Mouse (Mus musculus) mouse trophoblast stem cell (cell line): Measurements from ENCODE around the gene Cox8c.

Experiments used
- in situ Hi-C, 2 experiments: fragments of 300-500 bp; cut with MseI, MboI; formaldehyde crosslinking; loops; 2 replicates in 1 of 2; 3 replicates in 1 of 2; pipeline ENCODE4 v1.15.1; 2025

The Cox8c gene

GRCm38 (mm10) chr12:102899091-102899490 is at the start of gene Cox8c:
Gene Cox8c, plus strand, starts transcription at chr12:102899316.
- in situ Hi-C loops, result no loop called here

GRCm38 (mm10) chr12:102860806-102861205 is 38.3 kb upstream of the Cox8c start:
- in situ Hi-C loops, result no loop called here

DNA sequence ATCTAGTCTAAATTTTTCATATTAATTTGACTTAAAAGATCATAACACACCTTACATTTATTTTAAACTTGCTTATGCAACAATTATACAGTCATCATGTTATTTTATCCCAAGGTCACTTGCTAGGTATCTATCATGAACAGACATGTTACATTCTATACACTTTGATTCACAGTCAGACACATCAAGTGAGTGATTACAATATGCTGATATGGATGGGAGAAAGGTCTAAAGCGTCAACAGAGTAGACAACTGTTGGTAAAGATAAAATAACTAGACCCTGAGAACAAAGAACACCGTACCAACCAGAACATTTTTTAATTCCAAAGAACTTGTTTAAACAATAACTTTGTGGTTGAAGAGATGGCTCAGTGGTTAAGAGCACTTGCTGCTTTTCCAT is 29.3 kb upstream of the Cox8c start:
- in situ Hi-C loops, result no loop called here

- in situ Hi-C loops, result no loop called here
Measured at GRCm38 (mm10) chr12:102870527-102870926, 28.6 kb upstream of the Cox8c start.

GRCm38 (mm10) chr12:102877301-102878030 is 21.6 kb upstream of the Cox8c start:
- in situ Hi-C loops, result no loop called here

DNA sequence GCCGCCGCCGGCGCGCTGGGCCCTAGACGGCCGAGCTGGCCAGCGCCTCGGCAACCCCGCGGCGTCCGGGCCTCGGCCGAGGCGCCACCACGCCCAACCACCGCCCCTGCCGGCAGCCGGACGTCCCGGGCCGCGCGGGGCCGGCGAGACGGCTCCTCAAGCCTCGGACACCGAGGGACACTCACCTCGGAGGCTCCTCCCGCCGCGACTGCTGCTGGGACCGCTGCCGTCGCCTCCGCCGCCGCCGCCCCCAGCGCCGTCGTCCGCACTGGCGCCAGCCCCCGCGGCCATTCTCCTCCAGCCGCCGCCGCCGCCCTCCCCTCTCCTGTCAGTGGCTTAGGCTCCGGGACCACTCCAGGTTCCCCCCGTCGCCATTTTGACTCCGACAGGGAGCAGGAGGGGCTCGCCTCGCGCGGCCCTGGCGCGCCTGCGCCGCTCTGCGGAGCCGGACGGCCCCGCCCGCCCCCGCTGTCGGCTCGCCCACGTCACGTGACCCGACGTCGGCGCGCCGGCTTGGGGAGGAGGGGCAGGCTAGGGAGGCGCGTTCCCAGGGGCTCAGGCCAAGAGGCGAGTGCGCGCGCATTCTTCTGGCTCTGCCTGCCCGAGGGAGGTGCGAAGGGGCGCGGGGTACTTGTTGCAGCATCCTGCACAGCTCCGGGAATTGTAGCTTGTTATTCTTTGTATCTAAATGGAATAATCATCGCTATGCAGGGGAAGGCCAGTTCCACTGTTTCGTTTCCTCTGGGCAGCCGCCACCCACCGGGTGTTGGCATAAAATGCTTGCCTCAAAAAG is 20.9 kb upstream of the Cox8c start, which contains the start of gene Btbd7:
Gene Btbd7, minus strand, starts transcription at position 441 of the 793 bp plus-strand sequence.
- in situ Hi-C loops, result no loop called here

DNA sequence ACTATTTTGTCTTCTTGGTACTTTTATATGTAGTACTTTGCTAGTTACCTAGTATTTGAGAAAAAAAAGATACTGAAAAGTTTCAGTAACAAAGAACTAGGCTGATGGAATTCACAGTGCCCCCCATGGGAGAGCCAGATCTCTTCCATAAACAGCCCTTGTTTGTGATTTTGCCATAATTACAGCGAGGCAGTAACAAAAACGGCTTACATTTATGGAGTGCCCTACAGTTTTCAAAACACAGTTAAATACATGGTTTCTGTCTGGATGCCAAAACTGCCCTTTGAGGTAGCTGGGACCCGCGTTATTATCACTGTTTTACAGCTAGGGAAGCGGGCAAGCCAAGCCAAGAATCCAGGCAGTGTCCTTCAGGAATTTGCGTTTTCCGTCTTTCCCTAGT is 20.2 kb upstream of the Cox8c start:
- in situ Hi-C loops, result no loop called here

GRCm38 (mm10) chr12:102885735-102886134 is 13.4 kb upstream of the Cox8c start:
- in situ Hi-C loops, result loop anchor here (10.0 kb wide), 1 partner anchor 179 kb away; no protein-coding TSS in a partner anchor

DNA sequence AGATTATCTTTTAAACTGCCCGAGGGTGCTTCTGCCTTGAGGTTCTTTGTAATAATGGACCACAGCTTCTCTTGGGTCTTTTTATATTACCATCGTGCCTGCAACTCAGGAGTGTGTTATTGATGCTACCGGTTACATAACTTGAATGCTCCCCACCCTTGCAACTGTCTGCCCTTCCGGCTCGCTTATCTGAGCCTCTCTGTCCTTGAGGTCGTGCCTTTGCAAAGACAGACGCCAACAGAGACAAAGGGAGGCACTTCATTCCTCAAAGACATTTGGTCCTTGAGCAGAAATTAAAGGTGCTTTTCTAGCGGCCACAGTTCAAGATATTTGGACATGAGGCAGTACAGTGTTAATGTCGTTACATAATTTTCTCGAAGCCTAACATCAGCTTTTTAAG is 11.8 kb upstream of the Cox8c start:
- in situ Hi-C loops, result loop anchor here (10.0 kb wide), 1 partner anchor 177 kb away; no protein-coding TSS in a partner anchor

- in situ Hi-C loops, result loop anchor here (10.0 kb wide), 1 partner anchor 176 kb away; no protein-coding TSS in a partner anchor
Measured at GRCm38 (mm10) chr12:102888568-102888967, 10.5 kb upstream of the Cox8c start.

GRCm38 (mm10) chr12:102908191-102908590 is 9.1 kb downstream of the Cox8c start:
- in situ Hi-C loops, result no loop called here

GRCm38 (mm10) chr12:102916073-102916472 is 17.0 kb downstream of the Cox8c start:
- in situ Hi-C loops, result no loop called here

GRCm38 (mm10) chr12:102929764-102930163 is 30.6 kb downstream of the Cox8c start:
- in situ Hi-C loops, result no loop called here

DNA sequence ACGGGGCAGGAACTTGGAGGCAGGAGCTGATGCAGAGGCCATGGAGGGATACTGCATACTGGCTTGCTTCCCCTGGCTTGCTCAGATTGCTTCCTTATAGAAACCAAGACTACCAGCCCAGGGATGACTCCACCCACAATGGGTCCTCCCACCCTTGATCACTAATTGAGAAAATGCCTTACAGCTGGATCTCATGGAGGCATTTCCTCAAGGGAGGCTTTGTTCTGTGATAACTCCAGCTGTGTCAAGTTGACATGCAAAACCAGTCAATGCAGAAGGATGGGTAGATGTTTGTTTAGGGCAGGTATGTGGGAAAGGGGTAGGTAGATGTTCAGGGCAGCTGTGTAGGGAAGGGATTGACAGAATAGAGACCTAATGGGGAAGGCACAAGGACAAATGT is 31.2 kb downstream of the Cox8c start:
- in situ Hi-C loops, result no loop called here

DNA sequence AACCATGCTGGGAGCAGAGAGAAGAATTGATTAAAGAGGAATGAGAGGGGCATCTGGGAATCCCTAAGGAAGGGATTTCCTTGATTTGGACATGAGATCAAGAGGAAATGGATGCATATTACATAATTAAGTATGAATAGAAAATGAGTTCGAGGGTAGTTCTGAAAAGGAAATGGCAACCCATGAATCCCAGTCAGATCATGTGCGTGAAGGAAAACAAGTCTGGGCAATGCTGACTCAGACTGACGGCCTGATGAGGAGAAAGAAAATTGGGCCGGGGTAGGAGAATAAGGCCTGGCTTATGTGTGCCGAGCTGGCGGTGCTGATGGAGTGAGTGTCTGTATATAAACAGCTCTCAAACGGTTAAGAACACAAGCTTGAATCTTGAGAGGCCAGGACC is 31.7 kb downstream of the Cox8c start:
- in situ Hi-C loops, result no loop called here

GRCm38 (mm10) chr12:102935892-102936291 is 36.8 kb downstream of the Cox8c start:
- in situ Hi-C loops, result no loop called here

DNA sequence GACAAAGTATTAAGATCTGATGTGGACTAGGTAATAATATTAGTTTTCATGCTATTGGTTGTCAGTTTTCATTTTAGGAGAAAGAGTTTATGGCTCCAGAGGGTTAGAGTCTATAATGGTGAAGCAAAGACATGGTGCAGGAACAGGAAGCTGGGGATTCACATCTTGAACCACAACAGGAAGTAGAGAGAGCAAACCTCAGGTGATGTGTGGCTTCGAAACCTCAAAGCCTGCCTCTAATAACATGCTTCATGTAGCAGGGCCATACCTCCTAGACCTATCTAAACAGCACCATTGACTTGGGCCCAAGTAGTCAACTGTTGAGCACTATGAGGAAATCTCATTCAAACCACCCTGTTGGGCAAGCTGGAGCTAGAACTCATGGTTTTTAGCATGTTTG is 46.5 kb downstream of the Cox8c start:
- in situ Hi-C loops, result no loop called here

- in situ Hi-C loops, result no loop called here
Measured at GRCm38 (mm10) chr12:102947826-102948225, 48.7 kb downstream of the Cox8c start.

DNA sequence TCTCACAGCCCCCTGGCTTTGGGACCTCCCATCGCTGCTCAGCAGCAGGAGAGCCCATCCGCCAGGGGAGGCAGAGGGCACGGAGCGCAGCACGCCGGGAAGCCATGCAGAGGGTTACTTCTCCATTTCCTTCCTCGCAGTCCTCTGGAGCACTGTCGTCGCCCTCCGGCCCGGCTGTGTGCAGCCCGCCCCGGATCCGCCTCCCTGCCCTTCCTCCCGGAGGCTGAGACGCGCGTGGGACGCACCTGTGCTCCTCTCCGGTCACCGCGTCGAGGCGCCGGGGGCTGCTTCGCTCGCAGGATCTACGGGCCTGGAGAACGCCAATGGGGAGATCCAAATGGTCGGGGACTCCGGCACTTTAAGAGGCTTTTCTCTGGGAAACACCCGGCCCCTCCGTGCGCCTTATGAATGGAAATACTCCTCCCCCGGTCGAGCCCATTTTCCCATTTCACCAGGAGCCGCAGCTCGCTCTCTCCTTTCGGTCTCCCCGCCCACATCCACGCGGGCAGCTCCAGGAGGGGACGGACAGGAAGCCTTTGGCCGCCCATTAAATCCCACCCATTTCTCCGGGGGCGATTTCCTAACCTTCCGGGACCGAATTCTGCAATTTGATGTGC is 49.8 kb downstream of the Cox8c start, which contains the start of gene Unc79:
Gene Unc79, plus strand, starts transcription at position 82 of the 617 bp plus-strand sequence.
- in situ Hi-C loops, result no loop called here

GRCm38 (mm10) chr12:102949395-102950208 is 50.5 kb downstream of the Cox8c start:
- in situ Hi-C loops, result no loop called here
